Mouse (Mus musculus): ENCODE measurements around the gene Sbk1.

DNA sequence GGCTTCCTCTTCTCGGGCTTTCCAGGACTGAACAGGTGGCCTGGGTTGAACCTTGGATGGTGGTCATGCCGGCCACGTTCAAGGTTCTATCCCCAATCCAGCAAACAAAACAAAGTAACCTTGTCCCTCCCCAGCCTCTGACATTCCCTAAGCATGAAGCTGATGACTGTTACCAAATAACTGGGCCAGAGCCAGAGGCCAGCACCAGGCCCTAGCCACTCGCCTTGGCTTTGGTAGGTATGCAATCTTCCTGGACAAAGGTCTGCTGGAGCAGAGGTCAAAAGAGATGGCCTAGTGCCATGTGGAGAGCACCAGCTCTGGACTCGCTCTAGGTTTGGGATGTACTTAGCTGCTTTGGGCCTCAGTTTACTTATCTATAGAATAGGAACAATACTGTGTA is 3.3 kb downstream of the Sbk1 start:
- TF ChIP-seq CTCF (IDR thresholded peaks at IDR 0.05; ENCODE audit: borderline replicate concordance, insufficient read depth, low read depth, low read length) (no peak), POLR2A (IDR thresholded peaks at IDR 0.05; ENCODE audit: borderline replicate concordance, insufficient read depth, low read length) (no peak)

Measured in cerebellum, adult 2 months (tissue).